Mouse (Mus musculus): Measurements from ENCODE around the gene Myo3b.

- TF ChIP-seq CTCF (IDR thresholded peaks at IDR 0.05; ENCODE audit: low read depth, low read length), result no peak
- TF ChIP-seq POLR2A (IDR thresholded peaks at IDR 0.05; ENCODE audit: extremely low read depth, insufficient read depth, low read length), result no peak
Measured at GRCm38 (mm10) chr2:70379939-70380338, 341.0 kb downstream of the Myo3b start.

Data from liver, adult 2 months (tissue).